Mouse (Mus musculus) liver, postnatal 0 days (tissue): ENCODE data around the gene Lrrc4c. TPM values are rescaled to one million over a fixed set of nuclear protein-coding genes. Genes with fewer than 3 reads are reported as not detected.

ENCODE experiments used
- ATAC-seq: fragments of 200-750 bp; cut with Nextera tagmentation; 2 replicates; pipeline ENCODE4 v1.8.0; 2017; ENCODE audit warnings: mild to moderate bottlenecking, moderate library complexity
- DNase-seq: peaks from one replicate; pipeline ENCODE4 v3.0.0-alpha.2; 2016
- H3K27ac ChIP-seq: fragments of 300-500 bp; sonication (generic); 2 replicates; pipeline ENCODE4 v1.5.1; 2014; ENCODE audit warnings: antibody characterized with exemption, moderate library complexity, mild to moderate bottlenecking, low read depth
- H3K27me3 ChIP-seq: fragments of 300-500 bp; sonication (generic); 2 replicates; pipeline ENCODE4 v1.6.1; 2014; ENCODE audit warnings: low read length, control low read depth, mixed read lengths; ENCODE audit not compliant: insufficient read depth
- H3K36me3 ChIP-seq: fragments of 300-500 bp; sonication (generic); replicated peaks from 2 replicates; pipeline ENCODE4 v1.6.1; 2014; ENCODE audit warnings: mild to moderate bottlenecking, control low read depth, low read length, moderate library complexity, mixed read lengths; ENCODE audit not compliant: insufficient read depth
- H3K4me1 ChIP-seq: fragments of 300-500 bp; sonication (generic); 2 replicates; pipeline ENCODE4 v1.6.1; 2014; ENCODE audit warnings: antibody characterized with exemption, mild to moderate bottlenecking, control low read depth; ENCODE audit not compliant: insufficient read depth
- H3K4me2 ChIP-seq: fragments of 300-500 bp; sonication (generic); 2 replicates; pipeline ENCODE4 v1.6.1; 2014; ENCODE audit warnings: low read depth, mild to moderate bottlenecking, low read length, moderate library complexity, mixed read lengths
- H3K4me3 ChIP-seq: fragments of 300-500 bp; sonication (generic); 2 replicates; pipeline ENCODE4 v1.5.1; 2014; ENCODE audit warnings: low read depth, low read length
- H3K9ac ChIP-seq: fragments of 300-500 bp; sonication (generic); replicated peaks from 2 replicates; pipeline ENCODE4 v1.6.1; 2014; ENCODE audit warnings: mild to moderate bottlenecking, moderate library complexity
- H3K9me3 ChIP-seq: fragments of 300-500 bp; sonication (generic); 2 replicates; pipeline ENCODE4 v1.6.1; 2016; ENCODE audit warnings: mild to moderate bottlenecking, control low read depth, low read length, mixed read lengths
- CTCF ChIP-seq: sonication (generic); IDR thresholded peaks from 2 replicates; pipeline ENCODE4 v1.5.1; 2016; ENCODE audit warnings: antibody characterized with exemption, low read depth
- EP300 ChIP-seq: IDR thresholded peaks from 2 replicates; pipeline ENCODE4 v1.6.1; 2016; ENCODE audit warnings: antibody characterized with exemption, low read depth, mild to moderate bottlenecking
- WGBS: fragments of 180-500 bp; shearing (Covaris S2); extraction: QIAGEN DNeasy Blood & Tissue Kit; methylation state at CpG from one replicate; pipeline ENCODE4 v1.1.7; 2014; ENCODE audit not compliant: insufficient replicate concordance; 5-methylcytosine and 5-hydroxymethylcytosine counted together
- polyA plus RNA-seq: library from polyadenylated mRNA; unstranded; fragments of >200 nt; fragmentation: Nextera tagmentation; extraction: Ambion mirVana; gene quantifications from 2 replicates; pipeline ENCODE4 v1.2.1, GENCODE M21; 2015

Lrrc4c gene
- polyA plus RNA-seq, 1 experiment from 2014 or later: 0.36 TPM

GRCm38 (mm10) chr2:97484990-97485389 is 1167.0 kb downstream of the Lrrc4c start:
- Histone ChIP-seq H3K27me3 (no peaks in the 10 kb centered on the region), H3K9me3 (no peaks in the 10 kb centered on the region), H3K4me2 (no peak overlapping the region), H3K4me3 (no peak overlapping the region), H3K36me3 (no peaks in the 10 kb centered on the region), H3K4me1 (no peaks in the 10 kb centered on the region), H3K9ac (no peak overlapping the region), H3K27ac (no peak overlapping the region)
- DNase-seq (no peak), ATAC-seq (no peak)
- TF ChIP-seq EP300 (no peak), CTCF (no peak)
- 59% methylated on average over 1 of the region's 1 CpGs for WGBS

DNA sequence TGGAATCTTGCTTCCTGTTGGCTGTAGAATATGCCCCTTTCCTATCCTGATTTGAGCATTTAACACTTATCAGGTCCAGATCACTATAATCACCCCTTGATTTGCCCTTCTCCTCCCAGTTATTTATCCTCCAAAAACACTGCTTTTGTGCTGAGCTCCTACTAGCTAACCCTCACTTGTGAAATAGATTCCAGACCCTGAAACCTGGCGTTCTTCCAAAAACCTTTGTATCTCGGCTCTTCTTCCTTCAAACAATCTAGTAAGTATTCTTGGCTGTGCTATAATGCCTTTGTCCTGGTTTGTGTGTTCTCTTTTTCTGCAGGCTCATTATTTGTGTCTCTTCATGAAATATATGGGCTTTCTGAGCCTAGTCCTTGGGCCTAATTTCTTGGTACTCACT is 1167.6 kb downstream of the Lrrc4c start:
- no peak for DNase-seq
- no peak overlapping the region for H3K4me2 ChIP-seq
- H3K9ac ChIP-seq: no peak overlapping the region
- no peaks in the 10 kb centered on the region for H3K9me3 ChIP-seq
- H3K36me3 ChIP-seq: no peaks in the 10 kb centered on the region
- no peak overlapping the region for H3K4me3 ChIP-seq
- no peak for TF ChIP-seq CTCF
- no peak for TF ChIP-seq EP300
- no peak for ATAC-seq
- no peaks in the 10 kb centered on the region for H3K27me3 ChIP-seq
- 69% methylated on average over 2 of the region's 2 CpGs for WGBS
- H3K4me1 ChIP-seq: no peaks in the 10 kb centered on the region
- H3K27ac ChIP-seq: no peak overlapping the region

- Histone ChIP-seq H3K9ac (no peak overlapping the region), H3K36me3 (no peaks in the 10 kb centered on the region), H3K4me1 (no peaks in the 10 kb centered on the region), H3K27me3 (no peaks in the 10 kb centered on the region), H3K4me2 (no peak overlapping the region), H3K9me3 (no peaks in the 10 kb centered on the region), H3K4me3 (no peak overlapping the region), H3K27ac (no peak overlapping the region)
- whole genome bisulfite sequencing: 70% methylated on average over 5 of the region's 5 CpGs
- no peak for DNase-seq
- TF ChIP-seq EP300: no peak
- no peak for TF ChIP-seq CTCF
- ATAC-seq: no peak
Measured at GRCm38 (mm10) chr2:97487567-97487966, 1169.6 kb downstream of the Lrrc4c start.

- Histone ChIP-seq H3K9me3 (no peaks in the 10 kb centered on the region), H3K4me3 (no peak overlapping the region)
- no peak for ATAC-seq
Measured at GRCm38 (mm10) chr2:97497069-97497468, 1179.1 kb downstream of the Lrrc4c start.

DNA sequence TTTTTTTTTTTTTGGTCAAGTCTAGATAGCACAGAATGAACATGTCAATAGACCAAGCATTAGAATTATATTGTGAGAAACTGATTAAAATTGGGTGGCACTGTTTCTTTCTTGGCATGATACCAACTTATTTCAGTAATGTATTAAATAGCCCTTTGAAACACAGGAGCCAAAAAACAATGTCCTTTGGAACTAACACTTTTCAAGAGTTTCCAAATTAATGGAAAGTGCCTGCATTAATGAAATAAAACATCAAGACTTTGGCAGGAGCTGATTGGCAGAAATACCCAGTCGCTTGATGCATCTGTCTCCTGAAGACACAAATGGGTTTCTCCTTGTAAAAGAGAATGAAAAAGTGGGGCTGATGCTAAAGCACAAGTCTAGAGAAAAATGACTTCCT is 1184.5 kb downstream of the Lrrc4c start:
- 65% methylated on average over 1 of the region's 1 CpGs for WGBS
- TF ChIP-seq CTCF: no peak
- TF ChIP-seq EP300: no peak
- no peak overlapping the region for H3K4me3 ChIP-seq
- no peak overlapping the region for H3K9ac ChIP-seq
- H3K9me3 ChIP-seq: no peaks in the 10 kb centered on the region
- H3K36me3 ChIP-seq: no peaks in the 10 kb centered on the region
- no peaks in the 10 kb centered on the region for H3K4me1 ChIP-seq
- no peak overlapping the region for H3K27ac ChIP-seq
- DNase-seq (no peak), ATAC-seq (no peak)
- H3K27me3 ChIP-seq: no peaks in the 10 kb centered on the region
- H3K4me2 ChIP-seq: no peak overlapping the region

More at GRCm38 (mm10) chr2:97497069-97497468, 1179.1 kb downstream of the Lrrc4c start:
- Histone ChIP-seq H3K36me3 (no peaks in the 10 kb centered on the region), H3K27me3 (no peaks in the 10 kb centered on the region), H3K4me1 (no peaks in the 10 kb centered on the region), H3K9ac (no peak overlapping the region), H3K27ac (no peak overlapping the region), H3K4me2 (no peak overlapping the region)
- TF ChIP-seq CTCF: no peak
- no peak for DNase-seq

- TF ChIP-seq CTCF (no peak), EP300 (no peak)
- Histone ChIP-seq H3K4me2 (no peak overlapping the region), H3K36me3 (no peaks in the 10 kb centered on the region), H3K27me3 (no peaks in the 10 kb centered on the region), H3K27ac (no peak overlapping the region), H3K9me3 (no peaks in the 10 kb centered on the region), H3K4me1 (no peaks in the 10 kb centered on the region), H3K9ac (no peak overlapping the region), H3K4me3 (no peak overlapping the region)
- DNase-seq (no peak), ATAC-seq (peak; percentile 35; the same call in 1 of the 2 replicates)
- 46% methylated on average over 5 of the region's 5 CpGs for WGBS
Measured at GRCm38 (mm10) chr2:97504902-97505301, 1186.9 kb downstream of the Lrrc4c start.
